Mouse (Mus musculus) urinary bladder, postnatal 14 days (tissue): ENCODE data around the gene Mbd4.

Experiments used
- DNase-seq: peaks from one replicate; pipeline ENCODE4 v3.0.0; 2021; ENCODE audit warnings: low spot score

The Mbd4 gene

DNA sequence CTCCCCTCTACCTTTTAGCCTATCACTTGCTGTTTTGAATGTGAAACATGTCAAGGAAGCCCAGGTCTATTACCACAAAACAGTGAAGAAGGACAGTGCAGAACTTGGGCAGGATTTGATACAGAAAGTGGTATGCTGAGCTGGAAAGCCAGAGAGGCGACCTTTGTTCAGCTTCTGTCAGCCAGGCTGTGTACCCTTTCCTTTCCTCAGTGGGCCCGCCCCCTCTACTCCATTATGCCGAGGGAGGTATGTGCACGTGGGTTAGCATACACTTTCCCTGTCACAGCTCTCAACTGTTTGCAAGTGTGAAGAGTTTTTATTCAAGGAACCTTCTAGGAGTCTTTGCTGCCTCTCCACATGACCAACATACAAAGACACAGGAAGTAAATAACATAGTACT, 6.1 kb upstream of the Mbd4 start:
- no peak for DNase-seq

DNA sequence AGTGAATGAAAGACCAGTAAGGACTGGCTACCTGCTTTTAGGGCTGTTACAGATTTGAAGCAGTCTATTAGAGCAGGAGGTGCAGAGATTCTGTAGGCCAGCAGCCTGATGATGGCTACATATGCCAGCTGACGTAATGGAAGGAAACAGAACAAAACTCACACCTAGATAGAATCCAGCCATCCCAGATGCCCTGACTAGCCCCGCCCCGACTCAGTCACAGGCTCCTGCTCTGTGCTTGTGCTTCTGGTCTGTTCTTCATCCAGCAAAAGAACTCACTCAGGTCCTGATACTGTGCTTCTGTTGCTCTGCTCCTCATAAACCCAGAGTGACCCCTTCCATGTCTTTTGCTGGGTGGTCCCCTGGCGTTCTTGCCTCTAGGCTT, 3.2 kb upstream of the Mbd4 start:
- DNase-seq = no peak

DNA sequence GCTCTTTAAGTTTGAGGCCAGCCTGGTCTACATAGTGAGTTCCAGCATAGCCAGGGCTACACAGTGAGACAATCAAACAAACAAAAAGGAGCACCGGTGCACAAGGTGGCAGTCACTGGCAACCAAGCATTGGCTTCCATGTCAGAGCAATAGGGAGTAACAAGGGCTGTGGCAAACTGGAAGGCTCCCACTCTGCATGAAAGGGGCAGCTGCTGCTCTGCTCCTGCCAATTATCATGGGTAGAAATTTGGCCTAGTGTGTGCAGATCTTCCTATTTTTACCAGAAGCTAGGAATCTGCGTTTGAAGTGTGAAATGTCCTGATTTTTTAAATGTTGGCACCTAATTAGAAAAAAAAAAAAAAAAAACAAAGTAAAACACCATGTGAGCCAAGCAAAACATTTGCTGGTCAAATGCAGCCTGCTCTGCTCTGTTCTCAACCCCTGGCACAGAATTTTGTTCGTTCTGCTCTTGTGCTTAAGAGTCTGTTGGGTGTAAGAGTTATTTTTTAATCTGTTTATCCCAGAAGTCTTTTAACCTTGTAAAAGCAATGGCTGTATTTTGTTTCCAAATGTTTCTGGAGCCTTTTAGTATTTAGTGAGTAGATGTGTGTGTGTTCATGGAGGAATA, 2.7 kb upstream of the Mbd4 start:
- no peak for DNase-seq

DNA sequence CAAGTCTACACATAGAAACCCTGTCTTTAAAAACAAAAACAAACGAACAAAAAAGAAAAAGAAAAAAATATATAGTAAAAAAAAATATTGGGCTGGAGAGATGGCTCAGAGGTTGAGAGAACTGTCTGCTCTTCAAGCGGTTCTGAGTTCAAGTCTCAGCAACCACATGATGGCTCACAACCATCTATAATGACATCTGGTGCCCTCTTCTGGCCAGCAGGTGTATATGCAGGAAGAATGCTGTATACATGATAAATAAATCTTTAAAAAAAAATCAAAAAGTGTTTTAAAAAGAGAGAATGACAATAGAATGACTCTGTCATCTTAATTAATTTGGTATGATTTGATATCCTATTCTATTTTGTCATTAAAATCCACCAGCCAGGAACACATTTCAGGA, 1.3 kb upstream of the Mbd4 start:
- DNase-seq = no peak

DNA sequence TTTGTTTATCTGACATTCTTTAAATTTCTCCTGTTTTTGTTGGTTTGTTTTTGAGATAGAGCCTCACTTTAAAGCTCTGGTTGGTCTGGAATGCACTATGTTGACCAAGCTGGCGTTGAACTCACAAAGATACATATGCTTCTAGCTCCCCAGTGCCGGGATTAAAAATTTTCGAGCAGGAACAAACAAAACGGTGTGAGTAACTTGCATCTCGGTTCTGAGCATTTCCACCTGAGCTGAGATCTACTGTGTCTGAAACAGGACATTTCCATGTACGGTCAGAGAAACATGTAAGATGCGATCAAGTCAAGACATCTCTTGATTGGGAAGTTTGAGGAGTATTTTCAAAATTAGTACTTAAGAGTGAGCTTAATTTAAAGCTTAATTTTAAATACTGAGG, 814 bp upstream of the Mbd4 start:
- DNase-seq = no peak

DNA sequence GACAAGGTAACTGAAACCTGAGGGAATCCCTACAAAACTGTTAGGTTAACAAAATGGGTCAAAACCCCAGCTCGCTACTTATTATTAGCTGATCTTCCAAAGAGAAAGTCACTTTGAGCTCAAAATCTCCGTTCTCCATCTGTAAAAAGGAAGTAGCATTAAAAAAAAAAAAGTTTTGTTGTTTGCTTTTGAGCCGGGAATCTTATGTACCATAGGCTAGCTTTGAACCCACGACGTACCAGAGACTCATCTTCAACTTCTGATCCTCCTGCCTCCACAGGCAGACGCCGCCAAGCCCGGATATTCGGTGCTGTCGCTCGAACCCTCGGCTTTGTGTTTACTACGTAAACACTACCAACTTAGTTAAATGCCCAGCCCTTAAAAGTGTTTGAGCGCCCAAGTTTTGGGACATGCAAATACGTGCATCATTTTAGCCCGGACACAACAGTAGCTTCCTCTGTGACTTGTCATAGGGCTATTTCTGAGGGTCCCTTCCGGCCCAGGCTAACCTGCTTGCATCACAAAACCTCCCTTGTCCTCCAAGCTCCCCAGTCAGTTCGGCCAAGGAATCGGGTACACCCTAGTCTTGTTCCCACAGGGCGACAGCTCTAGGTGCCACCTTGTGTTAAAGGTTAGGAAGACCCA, 603 bp downstream of the Mbd4 start:
- DNase-seq = no peak

DNA sequence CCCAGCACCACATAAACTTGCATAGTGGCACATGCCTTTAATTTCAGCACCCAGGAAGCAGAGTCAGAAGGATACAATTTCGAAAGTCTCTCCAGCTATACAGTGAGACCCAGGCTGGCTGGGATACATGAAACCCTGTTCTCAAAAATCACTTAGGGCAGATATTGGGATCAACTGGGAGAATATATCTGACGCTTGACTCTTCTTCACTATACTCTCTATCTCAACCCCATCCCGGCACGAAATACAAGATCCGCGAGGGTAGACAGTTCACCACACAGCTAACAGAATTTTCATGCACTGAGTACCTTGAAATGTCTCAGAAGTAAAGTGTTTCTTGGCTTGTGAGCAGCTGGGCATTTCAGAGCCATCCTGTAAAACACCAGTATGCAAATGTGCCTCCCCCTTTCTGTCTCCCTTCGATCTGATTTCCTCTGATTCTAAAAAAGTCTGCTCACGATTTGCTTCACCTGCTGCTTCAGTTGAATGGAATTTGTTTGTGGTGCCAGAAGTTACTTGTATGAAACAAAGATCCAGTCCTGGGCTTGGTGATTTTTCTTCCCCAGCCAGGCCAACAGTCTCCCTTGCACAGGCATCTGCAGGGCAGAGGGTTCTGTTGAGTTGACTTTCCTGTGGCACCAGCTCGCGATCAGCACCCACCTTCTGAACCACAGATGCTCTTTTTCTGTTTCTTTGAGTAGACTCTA, 4.4 kb downstream of the Mbd4 start:
- no peak for DNase-seq

DNA sequence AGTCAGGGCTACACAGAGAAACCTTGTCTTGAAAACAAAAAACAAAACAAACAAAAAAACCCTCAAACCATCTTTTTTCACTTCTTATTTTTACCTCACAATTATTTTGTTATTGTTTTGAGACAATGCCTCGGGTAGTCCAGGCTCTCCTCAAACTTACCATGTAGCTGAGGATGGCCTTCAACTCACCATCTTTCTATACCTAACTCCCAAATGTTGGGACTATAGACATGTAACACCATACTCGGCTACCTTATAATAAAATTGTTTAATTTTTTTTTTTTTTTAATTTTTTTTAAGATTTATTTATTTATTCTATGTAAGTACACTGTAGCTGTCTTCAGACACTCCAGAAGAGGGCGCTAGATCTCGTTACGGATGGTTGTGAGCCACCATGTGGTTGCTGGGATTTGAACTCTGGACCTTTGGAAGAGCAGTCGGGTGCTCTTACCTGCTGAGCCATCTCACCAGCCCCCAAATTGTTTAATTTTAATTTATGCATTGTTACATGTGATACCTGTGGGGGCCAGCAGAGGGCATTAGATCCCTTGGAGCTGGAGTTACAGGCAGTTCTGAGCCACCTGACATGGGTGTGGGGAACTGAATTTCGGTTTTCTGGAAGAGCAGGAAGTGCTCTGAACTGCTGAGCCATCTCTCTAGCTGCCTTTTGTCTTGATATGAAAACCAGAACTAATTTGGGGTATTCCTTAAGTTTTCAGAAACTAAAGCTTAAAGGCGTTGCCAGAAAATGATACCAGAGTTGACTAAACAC, 6.3 kb downstream of the Mbd4 start:
- DNase-seq = peak; percentile 68

DNA sequence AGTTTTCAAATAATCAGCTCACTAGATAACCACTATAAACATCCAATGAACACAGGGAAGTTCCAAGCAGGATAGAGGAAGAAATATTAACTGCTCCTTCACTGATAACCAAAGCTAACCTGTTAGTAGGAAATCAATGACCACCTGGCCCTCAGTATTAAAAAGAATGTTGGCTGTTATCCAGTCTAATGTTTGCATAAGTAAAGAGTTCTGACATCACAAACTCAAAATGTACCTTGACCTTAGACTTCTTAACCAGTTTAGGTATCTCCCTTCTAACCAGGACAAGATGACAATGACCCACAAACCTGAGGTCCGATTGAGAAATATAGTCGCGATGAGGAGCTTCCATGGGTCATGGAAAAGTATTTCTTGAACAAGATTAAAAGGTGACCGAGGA, 8.2 kb downstream of the Mbd4 start:
- DNase-seq = no peak

DNA sequence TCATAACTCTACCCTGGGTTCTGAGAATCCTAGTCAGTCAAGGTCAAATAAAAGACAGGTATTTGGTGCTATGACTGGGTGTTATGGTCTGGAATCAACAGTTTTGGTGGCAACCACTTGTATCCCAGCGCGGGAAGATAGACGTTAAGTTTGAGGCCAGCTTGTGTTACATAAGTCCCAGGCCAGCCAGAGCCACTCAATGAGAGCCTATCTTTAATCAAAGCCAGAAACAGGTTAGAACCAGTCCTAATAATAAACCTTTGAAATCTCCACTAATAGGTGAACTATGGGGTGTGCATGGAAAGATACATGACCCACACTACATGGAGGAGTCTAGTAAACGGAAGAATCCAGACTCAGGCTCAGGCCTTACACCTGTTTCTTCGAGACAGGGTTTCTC, 14.4 kb downstream of the Mbd4 start:
- no peak for DNase-seq

DNA sequence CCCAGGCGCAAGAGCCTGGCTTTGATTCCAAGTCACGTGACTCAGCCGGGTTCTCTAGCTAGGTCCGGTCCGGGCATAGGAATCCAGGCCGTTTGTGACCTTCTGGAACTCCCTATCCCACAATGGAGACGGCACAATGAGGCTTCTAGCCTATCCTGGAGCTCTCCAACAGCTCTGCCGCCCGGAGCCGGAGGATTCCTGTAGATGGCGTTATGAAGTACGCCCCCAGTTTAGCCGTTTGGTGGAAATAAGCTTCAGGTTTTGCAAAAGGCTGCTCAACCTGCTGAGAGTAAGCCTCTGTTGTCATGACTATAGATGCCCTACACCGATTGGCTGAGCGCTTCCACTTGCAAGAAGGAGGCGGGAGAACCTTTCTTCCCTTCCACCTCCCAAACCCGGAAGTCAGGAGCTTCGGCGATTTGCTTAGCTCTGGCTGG, 15.0 kb downstream of the Mbd4 start, which contains the start of gene Efcab12:
Gene Efcab12 (minus strand): TSS at position 252 of the 437 bp plus-strand sequence.
- peak; percentile 73 for DNase-seq

DNA sequence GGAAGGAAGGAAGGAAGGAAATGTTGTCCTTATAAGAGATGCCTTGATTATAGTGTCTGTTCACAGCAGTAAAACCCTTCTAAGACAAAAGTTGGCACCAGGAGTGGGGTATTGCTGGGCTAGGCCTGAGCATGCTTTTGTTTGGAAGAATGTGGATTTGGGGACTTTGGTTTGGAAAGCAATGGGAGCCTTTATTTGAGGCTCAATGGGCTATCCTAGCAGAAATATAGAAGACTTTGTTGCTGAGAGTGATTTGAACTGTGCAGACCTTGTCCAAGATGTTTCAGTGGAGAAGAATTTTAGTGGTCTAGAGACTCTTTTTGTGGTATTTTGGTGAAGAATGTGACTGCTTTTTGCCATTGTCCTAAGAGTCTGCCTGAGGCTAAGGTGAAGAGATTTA, 19.3 kb downstream of the Mbd4 start:
- no peak for DNase-seq

DNA sequence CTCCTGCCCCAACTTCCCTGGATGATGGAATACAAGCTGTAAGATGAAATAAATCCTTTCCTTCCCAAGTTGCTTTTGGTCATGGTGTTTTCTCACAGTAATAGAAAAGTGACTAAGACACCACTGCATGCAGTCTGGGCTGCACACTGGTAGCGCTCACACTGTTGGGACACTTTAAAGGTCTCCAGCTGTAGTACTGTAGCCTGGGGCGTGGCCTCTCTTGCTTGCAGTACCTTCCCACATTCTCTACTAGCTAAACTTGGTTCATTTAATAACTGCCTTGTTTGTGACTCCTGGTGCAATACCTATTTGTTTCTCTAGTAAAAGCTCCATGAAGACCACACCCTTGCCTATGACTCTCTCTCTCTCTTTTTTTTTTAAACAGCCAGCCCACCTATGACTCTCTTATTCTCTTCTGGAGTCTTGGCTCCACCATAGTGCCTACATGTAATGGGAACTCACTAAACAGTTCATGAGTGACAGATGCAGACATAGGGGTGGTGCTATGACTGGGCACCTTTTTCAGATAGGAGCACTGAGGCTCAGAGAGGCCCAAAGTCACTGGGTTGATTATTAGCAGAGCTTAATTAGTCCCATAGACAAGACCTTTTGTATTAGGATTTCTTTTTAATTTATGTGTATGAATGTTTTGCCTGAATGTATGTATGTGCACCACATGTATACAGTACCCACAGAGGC, 20.9 kb downstream of the Mbd4 start:
- no peak for DNase-seq

DNA sequence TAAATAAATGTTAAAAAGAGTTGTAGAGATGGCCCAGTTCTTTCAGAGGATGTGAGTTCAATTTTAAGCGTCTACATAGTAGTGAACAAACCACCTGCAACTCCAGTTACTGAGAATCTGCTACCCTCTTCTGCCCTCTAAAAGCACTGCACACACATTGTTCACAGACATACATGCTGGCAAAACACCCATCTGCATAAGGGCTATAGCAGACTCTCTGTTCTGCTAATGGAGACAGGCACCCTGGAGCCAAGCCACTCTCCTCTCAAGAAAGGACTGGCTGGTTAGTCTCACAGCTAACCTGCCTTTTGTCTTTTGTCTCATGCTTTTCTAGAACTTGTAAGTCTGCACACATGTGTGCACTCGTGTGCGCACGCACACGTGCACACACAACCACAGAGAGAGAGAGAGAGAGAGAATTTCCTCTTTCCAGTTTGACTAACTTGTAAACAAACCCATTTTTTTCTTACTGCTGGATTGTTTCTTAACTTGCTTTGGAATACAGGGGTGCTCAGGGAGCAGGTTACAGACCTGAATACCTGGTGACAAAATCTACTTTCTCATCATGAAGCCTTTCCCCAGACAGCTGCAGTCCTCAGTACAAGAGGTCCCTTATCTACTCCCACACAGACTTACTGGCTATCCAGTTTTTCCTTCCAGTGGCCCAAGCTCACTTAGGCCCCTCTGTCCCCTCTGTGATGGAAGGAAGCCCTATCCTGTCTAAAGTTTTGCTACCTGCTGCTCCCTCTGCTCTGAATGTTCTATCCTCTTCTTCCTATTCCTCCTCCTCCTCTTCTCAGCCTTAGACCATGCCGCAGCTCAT, 22.2 kb downstream of the Mbd4 start:
- DNase-seq = no peak

DNA sequence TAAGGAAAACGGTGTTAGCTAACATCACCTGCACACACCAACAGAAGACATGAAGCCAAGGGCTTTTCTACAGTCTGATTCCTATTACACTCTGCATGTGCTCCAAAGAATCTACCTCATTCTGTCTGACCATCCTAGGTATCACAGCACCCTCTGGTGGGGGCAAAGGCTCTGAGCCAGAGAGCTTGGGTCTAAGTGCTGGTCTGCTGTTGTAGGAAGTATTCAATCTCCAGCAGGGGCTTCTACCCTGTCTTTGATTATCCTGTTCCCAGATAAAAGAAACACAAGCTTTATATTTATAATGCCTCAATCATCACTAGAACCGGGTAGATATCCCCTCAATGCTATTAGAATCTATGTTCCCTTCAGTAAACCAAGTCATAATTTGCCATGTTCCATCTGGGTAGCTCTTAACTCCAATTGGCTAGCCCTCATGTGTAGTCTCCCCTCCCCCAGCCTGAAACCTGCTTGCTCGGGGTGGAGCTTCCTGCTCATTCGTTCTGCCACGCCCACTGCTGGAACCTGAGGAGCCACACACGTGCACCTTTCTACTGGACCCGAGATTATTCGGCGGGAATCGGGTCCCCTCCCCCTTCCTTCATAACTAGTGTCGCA, 29.2 kb downstream of the Mbd4 start:
- DNase-seq = peak; percentile 58

DNA sequence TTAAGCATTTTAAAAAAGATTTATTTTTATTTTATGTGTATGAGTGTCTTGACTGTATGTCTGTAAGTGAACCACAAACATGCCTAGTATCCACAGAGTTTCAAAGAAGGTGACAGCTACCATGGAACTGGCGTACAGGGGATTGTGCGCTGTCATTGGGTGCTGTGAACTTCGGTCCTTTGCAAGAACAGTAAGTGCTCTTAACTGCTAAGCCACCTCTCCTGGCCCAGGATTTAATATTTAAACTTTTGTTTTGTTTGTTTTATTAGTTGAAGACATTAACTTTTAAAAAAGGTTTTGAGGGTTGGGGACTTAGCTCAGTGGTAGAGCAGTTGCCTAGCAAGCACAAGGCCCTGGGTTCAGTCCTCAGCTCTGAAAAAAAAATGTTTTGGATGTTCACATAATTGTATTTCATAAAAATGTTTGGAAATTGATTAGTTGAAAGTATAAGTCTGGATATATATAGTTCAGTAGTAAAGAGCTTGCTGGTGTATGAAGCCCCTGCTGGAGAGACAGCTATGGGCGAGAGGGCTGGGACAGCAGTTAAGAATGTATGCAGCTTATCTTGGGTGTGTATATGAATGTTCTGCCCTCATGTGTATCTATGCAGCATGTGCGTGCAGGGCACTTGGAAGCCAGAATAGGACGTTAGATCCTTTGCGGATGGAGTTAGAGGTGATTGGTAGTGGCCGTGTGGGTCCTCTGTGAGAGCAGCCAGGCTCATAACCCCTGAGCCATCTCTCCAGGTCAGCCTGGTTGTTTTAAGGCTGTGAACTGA, 31.8 kb downstream of the Mbd4 start:
- no peak for DNase-seq

DNA sequence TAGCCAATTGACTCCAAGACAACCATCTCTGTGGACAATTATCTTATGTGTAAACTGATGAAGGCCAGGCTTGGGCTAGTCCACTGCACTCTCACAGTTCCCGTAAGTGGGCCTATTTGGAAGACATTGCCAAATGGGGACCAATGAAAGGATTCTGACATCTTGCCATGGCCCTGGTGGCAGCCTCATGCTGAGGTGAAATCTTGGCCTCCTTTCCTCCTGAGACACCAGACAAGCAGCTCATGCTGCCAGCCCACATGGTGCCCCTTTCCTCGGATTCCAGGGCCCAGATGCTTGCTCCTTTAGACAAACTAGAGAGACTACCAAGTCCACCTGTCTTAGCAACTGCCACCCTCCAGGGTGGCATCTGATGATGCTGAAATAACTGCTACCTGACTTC, 35.0 kb downstream of the Mbd4 start:
- DNase-seq = no peak

DNA sequence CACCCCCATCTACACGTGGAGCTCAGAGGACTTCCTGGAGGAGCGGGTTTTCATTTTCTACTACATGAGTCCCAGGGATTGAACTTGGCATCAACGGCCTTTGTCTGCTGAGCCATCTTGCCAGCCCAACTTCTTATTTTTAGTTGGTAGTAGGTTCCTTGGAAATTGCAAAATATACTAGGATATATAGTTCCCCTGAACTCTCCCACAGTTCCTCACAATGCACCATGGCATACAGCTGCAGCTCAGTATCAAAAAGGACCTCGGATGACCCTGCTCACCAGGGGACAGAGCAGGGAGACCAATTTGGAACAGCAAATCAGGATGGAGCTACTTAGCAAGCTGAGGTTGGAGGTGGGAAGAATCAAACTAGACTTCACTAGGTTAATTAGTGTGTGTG, 38.1 kb downstream of the Mbd4 start:
- DNase-seq = no peak

DNA sequence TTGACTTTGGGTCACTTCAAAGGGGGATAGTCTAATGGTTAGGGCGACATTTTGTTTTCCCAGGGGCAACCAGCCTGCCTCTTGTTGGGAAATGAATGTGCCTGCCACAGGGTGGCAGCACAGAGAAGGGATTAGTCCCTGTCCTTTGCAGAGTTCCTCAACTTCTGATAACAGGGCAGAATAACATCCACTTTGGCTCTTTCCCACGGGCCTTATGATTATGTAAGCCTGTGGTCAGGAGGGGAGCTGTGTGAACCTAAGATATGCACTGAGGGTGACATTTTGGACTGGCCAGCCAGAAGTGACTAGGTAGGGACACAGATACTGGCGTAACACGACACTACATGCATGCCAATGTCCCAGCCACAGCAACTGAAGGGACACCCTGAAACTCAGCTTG, 39.1 kb downstream of the Mbd4 start:
- peak; percentile 55 for DNase-seq

DNA sequence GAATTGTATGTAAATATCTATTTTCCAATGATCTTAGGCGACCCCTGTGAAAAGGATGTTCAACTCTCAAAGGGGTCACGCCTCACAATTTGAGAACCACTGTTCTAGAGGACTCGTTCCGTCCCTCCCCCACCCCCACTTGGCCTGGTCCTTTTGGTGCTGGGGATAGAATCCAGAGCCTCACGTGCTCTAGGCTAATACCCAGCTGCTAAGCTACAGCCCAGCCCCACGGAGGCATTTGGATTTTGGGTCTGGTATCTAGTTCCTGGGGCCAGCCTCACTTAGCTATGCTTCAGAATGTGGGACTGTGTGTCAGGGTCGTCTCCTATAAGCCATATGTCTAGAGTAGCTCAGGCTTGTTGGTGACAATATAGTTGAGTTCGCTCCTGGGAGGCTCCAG, 41.6 kb downstream of the Mbd4 start:
- no peak for DNase-seq
